Mouse (Mus musculus) liver, embryonic 16.5 days (tissue): ENCODE measurements around the gene Btbd19. TPM values are rescaled to one million over a fixed set of nuclear protein-coding genes. Genes with fewer than 3 reads are reported as not detected.

Experiments
- ATAC-seq: fragments of 200-750 bp; cut with Nextera tagmentation; 2 replicates; pipeline ENCODE4 v1.8.0; 2017; ENCODE audit warnings: low read depth, mild to moderate bottlenecking, moderate number of reproducible peaks, moderate library complexity
- H3K27ac ChIP-seq: fragments of 300-500 bp; sonication (generic); 2 replicates; pipeline ENCODE4 v1.5.1; 2014; ENCODE audit warnings: mild to moderate bottlenecking, low read length
- H3K27me3 ChIP-seq: fragments of 300-500 bp; sonication (generic); 2 replicates; pipeline ENCODE4 v1.6.1; 2014; ENCODE audit warnings: low read depth, low read length, mixed read lengths; ENCODE audit not compliant: control insufficient read depth, insufficient read depth
- H3K36me3 ChIP-seq: fragments of 300-500 bp; sonication (generic); 2 replicates; pipeline ENCODE4 v1.6.1; 2014; ENCODE audit warnings: mild to moderate bottlenecking; ENCODE audit not compliant: control insufficient read depth, insufficient read depth
- H3K4me1 ChIP-seq: fragments of 300-500 bp; sonication (generic); 2 replicates; pipeline ENCODE4 v1.6.1; 2014; ENCODE audit warnings: low read depth, low read length, mixed read lengths; ENCODE audit not compliant: control insufficient read depth
- H3K4me2 ChIP-seq: fragments of 300-500 bp; sonication (generic); 2 replicates; pipeline ENCODE4 v1.6.1; 2014; ENCODE audit warnings: low read depth, low read length, mixed read lengths
- H3K4me3 ChIP-seq: fragments of 300-500 bp; sonication (generic); 2 replicates; pipeline ENCODE4 v1.5.1; 2014; ENCODE audit warnings: low read depth, mild to moderate bottlenecking, low read length
- H3K9ac ChIP-seq: fragments of 300-500 bp; sonication (generic); 2 replicates; pipeline ENCODE4 v1.6.1; 2014; ENCODE audit warnings: low read depth, low read length
- H3K9me3 ChIP-seq: fragments of 300-500 bp; sonication (generic); replicated peaks from 2 replicates; pipeline ENCODE4 v1.6.1; 2016; ENCODE audit warnings: low read length; ENCODE audit not compliant: control insufficient read depth
- WGBS: fragments of 180-500 bp; shearing (Covaris S2); extraction: QIAGEN DNeasy Blood & Tissue Kit; methylation state at CpG from one replicate; pipeline ENCODE4 v1.1.7; 2014; ENCODE audit not compliant: insufficient replicate concordance; 5-methylcytosine and 5-hydroxymethylcytosine counted together
- polyA plus RNA-seq: library from polyadenylated mRNA; unstranded; fragments of >200 nt; fragmentation: Nextera tagmentation; extraction: Ambion mirVana; gene quantifications from 2 replicates; pipeline ENCODE4 v1.2.1, GENCODE M21; 2015

Gene Btbd19
- 1.5 and 1.8 TPM in 2 replicates for polyA plus RNA-seq

GRCm38 (mm10) chr4:117125348-117125909 is at the start of gene Btbd19:
TSS of gene Btbd19 (minus strand) at chr4:117125725.
- H3K9ac ChIP-seq: peak within 1 kb of the TSS; percentile 20; the same call in 1 of the 2 replicates
- no peak for ATAC-seq
- no peaks in the 10 kb centered on the region for H3K27me3 ChIP-seq
- H3K27ac ChIP-seq: peak within 1 kb of the TSS; percentile 39
- peak within 1 kb of the TSS; percentile 42 for H3K4me2 ChIP-seq
- H3K4me3 ChIP-seq: no peak within 1 kb of the TSS
- WGBS: 35% methylated on average over 8 of the region's 8 CpGs
- H3K4me1 ChIP-seq: peaks cover 25% of the 10 kb centered on the region
- no peaks in the 10 kb centered on the region for H3K9me3 ChIP-seq
- no peaks in the 10 kb centered on the region for H3K36me3 ChIP-seq

DNA sequence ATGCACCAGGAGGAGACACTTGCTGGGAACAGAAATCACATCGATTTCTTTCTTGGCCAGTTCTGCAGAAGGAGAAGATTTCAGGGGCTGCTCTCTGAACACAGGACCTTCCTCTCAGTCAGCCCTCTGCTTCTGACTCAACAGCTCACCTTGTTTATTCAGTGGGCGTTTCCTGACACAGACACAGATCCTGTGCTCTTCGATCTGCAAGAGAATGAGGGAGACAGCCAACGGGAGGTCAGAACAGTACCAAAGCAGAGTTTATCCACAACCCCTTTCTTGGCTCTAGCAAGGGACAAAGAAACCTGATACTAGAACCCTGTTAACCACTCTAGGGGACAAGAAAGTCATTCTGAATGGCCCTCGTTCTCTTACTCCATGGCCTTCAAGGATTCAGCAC is 44.4 kb upstream of the Btbd19 start:
- H3K27me3 ChIP-seq: no peaks in the 10 kb centered on the region
- no peak overlapping the region for H3K4me3 ChIP-seq
- no peak for ATAC-seq
- peaks cover 87% of the 10 kb centered on the region for H3K36me3 ChIP-seq
- no peak overlapping the region for H3K9ac ChIP-seq
- no peaks in the 10 kb centered on the region for H3K9me3 ChIP-seq
- H3K4me1 ChIP-seq: no peaks in the 10 kb centered on the region
- no peak overlapping the region for H3K4me2 ChIP-seq
- 75% methylated on average over 5 of the region's 5 CpGs for WGBS
- no peak overlapping the region for H3K27ac ChIP-seq

DNA sequence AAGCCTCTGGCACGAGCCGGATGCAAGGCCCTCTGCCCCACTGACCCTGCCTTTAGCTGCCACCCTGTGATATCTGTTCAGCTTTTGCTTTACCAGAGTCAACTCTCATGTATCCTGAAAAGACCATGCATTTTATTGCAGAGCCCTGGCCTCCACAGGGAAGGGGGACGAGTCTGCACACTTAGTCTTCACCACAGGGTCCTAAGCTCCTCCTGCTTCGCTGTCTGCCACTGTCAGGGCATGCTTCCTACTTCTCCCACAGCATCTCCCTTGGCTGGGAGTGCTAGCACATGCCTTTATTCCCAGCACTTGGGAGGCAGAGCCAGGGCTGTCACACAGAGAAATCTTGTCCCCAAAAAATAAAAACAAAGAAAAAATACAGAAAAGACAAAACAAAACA is 35.7 kb upstream of the Btbd19 start:
- WGBS: 76% methylated on average over 4 of the region's 4 CpGs
- no peak overlapping the region for H3K9ac ChIP-seq
- H3K27me3 ChIP-seq: no peaks in the 10 kb centered on the region
- no peaks in the 10 kb centered on the region for H3K4me1 ChIP-seq
- no peak overlapping the region for H3K4me3 ChIP-seq
- H3K36me3 ChIP-seq: peaks cover 50% of the 10 kb centered on the region
- ATAC-seq: no peak
- no peak overlapping the region for H3K4me2 ChIP-seq
- H3K27ac ChIP-seq: no peak overlapping the region
- no peaks in the 10 kb centered on the region for H3K9me3 ChIP-seq

DNA sequence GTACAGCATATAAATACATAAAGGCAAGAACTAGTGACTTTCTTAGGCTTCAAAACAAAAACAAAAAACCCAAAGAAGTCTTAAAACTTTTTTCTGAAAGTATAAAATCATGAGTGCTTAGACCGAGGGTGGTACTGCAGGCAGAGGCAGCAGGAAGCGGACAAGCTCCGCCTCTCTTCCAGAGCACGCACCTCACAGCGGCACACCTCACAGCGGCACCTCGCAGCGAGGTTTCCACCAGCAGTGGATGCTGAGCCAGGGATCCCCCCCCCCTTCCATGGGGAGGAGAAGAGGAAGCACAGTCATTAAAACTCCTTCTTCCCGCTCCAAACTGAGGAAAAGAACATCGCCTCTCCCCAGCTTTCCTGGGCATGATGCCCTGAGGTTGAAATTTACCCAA is 34.1 kb upstream of the Btbd19 start:
- ATAC-seq: no peak
- H3K4me2 ChIP-seq: no peak overlapping the region
- WGBS: 85% methylated on average over 10 of the region's 10 CpGs
- H3K4me3 ChIP-seq: no peak overlapping the region
- H3K4me1 ChIP-seq: peaks cover 2% of the 10 kb centered on the region; the same call in 1 of the 2 replicates
- no peaks in the 10 kb centered on the region for H3K27me3 ChIP-seq
- H3K9me3 ChIP-seq: no peaks in the 10 kb centered on the region
- peaks cover 35% of the 10 kb centered on the region for H3K36me3 ChIP-seq
- no peak overlapping the region for H3K9ac ChIP-seq
- H3K27ac ChIP-seq: no peak overlapping the region

DNA sequence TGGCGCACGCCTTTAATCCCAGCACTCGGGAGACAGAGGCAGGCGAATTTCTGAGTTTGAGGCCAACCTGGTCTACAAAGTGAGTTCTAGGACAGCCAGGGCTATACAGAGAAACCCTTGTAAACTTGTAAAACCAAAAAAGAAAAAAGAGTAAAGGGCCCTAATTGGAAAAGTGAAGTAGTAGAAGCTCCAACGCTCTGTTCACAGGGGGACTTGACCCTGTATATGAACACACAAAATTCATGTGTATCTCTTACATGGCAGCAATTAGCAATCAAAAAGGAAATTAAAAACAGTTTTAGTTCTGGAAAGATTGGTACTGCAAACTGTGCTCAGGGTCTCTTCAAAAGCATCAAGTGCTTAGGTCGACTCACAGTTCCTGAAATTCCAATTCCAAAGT is 30.8 kb upstream of the Btbd19 start:
- Histone ChIP-seq H3K4me1 (peaks cover 21% of the 10 kb centered on the region), H3K9ac (peak overlapping the region; percentile 88), H3K27ac (peak overlapping the region; percentile 81), H3K36me3 (peaks cover 34% of the 10 kb centered on the region), H3K4me3 (peak overlapping the region; percentile 92), H3K9me3 (no peaks in the 10 kb centered on the region), H3K27me3 (no peaks in the 10 kb centered on the region), H3K4me2 (peak overlapping the region; percentile 82)
- ATAC-seq: no peak
- WGBS: 21% methylated on average over 6 of the region's 6 CpGs

DNA sequence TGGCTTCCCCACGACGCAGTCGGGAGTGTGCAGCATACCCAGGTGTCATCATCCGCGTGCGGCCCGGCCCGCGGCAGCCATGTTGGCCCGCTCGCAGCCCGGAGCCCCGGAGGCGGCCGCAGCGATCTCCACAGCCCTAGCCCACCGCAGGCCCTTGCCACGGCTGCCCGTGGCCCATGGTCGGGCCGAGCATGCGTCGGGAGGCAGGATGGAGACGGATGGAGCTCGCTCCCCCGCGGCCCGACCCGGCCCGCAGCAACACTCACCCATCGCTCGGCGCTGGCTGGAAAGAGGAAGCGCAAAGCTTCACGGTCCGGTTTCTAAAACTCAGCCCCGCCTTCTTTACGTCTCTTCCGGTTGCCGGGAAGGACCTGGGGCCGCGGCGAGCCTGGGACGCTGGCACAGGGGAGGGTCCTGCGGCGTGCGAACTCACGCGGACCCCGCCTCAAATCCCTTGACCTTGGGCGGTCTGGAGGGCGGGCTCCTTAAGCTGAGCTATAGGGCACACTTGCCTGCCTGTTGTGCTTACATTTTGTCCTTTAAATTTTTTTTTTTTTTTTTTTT is 30.3 kb upstream of the Btbd19 start, which contains the start of gene Rps8:
Gene Rps8, minus strand, starts transcription at position 452 of the 564 bp plus-strand sequence.
- under 1% methylated on average over 52 of the region's 52 CpGs for WGBS
- peaks cover 35% of the 10 kb centered on the region for H3K36me3 ChIP-seq

DNA sequence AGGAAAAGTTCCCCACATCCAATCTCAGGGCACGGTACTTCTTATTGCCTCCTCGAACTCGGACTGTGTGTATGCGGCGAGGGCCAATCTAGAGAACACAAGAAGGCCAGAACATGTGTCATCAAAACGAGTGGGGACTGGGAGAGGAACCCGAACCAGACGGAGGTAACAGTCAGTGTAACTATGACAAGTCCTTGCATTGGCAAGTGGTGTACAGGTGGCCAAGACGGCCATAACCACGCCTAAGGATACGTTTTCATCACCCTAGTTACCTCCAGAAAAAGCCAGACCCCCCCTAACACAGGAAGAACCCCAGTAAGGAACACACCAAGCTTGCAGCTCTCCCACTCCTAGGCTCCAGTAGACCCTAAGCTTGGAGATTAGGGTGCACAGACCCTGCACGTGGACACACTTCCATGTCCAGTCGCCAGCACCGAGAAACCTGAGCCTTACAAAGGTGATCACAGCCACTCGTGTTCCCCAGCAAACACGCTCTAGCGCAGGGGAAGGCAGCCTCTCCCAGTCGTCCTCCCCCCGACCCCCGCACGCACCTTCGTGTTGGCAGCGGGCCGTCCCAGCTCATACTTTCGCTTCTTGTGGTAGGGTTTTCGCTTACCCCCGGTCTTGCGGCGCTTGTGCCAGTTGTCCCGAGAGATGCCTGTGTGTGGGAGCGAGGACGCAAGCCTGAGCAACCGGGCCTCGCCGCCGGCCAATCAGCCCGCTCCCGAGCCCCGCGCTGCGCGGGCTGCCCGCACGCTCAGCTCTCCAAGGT is 29.7 kb upstream of the Btbd19 start:
- H3K36me3 ChIP-seq: peaks cover 42% of the 10 kb centered on the region
- peak; percentile 5; the same call in 1 of the 2 replicates for ATAC-seq
- WGBS: 2% methylated on average over 44 of the region's 44 CpGs

More for the DNA sequence above, 30.3 kb upstream of the Btbd19 start, which contains the start of gene Rps8:
- Histone ChIP-seq H3K9ac (peak within 1 kb of the TSS; percentile 88), H3K4me3 (peak within 1 kb of the TSS; percentile 92), H3K4me1 (peaks cover 21% of the 10 kb centered on the region), H3K27ac (peak within 1 kb of the TSS; percentile 81), H3K9me3 (no peaks in the 10 kb centered on the region), H3K27me3 (no peaks in the 10 kb centered on the region), H3K4me2 (peak within 1 kb of the TSS; percentile 82)
- peak; percentile 92 for ATAC-seq

GRCm38 (mm10) chr4:117152714-117153113 is 27.2 kb upstream of the Btbd19 start:
- no peaks in the 10 kb centered on the region for H3K9me3 ChIP-seq
- H3K4me1 ChIP-seq: peaks cover 21% of the 10 kb centered on the region
- H3K4me2 ChIP-seq: 0 out of 2 replicates have a peak overlapping the region, but pooled peaks have one; percentile 82
- H3K9ac ChIP-seq: no peak overlapping the region
- no peak overlapping the region for H3K27ac ChIP-seq
- no peaks in the 10 kb centered on the region for H3K27me3 ChIP-seq
- no peak for ATAC-seq
- no peak overlapping the region for H3K4me3 ChIP-seq
- peaks cover 37% of the 10 kb centered on the region for H3K36me3 ChIP-seq
- 54% methylated on average over 5 of the region's 5 CpGs for WGBS

More for the DNA sequence above, 29.7 kb upstream of the Btbd19 start:
- H3K4me1 ChIP-seq: peaks cover 21% of the 10 kb centered on the region
- H3K27ac ChIP-seq: peak overlapping the region; percentile 81
- H3K9me3 ChIP-seq: no peaks in the 10 kb centered on the region
- peak overlapping the region; percentile 82 for H3K4me2 ChIP-seq
- H3K9ac ChIP-seq: peak overlapping the region; percentile 88
- peak overlapping the region; percentile 92 for H3K4me3 ChIP-seq
- H3K27me3 ChIP-seq: no peaks in the 10 kb centered on the region
